Mouse (Mus musculus) adrenal gland, adult 2 months (tissue): Measurements from ENCODE around the gene H2afx. TPM values are rescaled to one million over a fixed set of nuclear protein-coding genes. Genes with fewer than 3 reads are reported as not detected.
"Not testable (repeated sequence)": the region's sequence is repeated elsewhere in the genome, so short reads cannot be mapped to it uniquely, and the experiment has no call there.

ENCODE experiments used
- DNase-seq: peaks from one replicate; pipeline ENCODE4 v3.0.0; 2021
- long read RNA-seq: library from polyadenylated mRNA; stranded (forward); transcript quantifications from one replicate; pipeline ENCODE4 v2.0.0, GENCODE M21; 2021
- polyA plus RNA-seq: library from polyadenylated mRNA; depleted of rRNA; stranded (reverse); fragments of >200 nt; gene quantifications from 2 replicates; pipeline ENCODE4 v1.2.3, GENCODE M21; 2012; rRNA removed
- total RNA-seq, 2 experiments: library from RNA; stranded (reverse); gene quantifications; 2 replicates each; pipeline ENCODE4 v1.2.3; 2021

Gene H2afx
- 10 to 100 TPM; 28.1 to 37.4 TPM for total RNA-seq
- polyA plus RNA-seq, result 124 and 134 TPM in 2 replicates
- long read RNA-seq, transcript H2afx-201 (1 exons, 1,384 nt), result major isoform, 44 of 44 reads
- long read RNA-seq, partial matches to known transcripts, result 0 of 44 reads
- long read RNA-seq, other reads (novel, unspliced or antisense), result 0 of 44 reads

DNA sequence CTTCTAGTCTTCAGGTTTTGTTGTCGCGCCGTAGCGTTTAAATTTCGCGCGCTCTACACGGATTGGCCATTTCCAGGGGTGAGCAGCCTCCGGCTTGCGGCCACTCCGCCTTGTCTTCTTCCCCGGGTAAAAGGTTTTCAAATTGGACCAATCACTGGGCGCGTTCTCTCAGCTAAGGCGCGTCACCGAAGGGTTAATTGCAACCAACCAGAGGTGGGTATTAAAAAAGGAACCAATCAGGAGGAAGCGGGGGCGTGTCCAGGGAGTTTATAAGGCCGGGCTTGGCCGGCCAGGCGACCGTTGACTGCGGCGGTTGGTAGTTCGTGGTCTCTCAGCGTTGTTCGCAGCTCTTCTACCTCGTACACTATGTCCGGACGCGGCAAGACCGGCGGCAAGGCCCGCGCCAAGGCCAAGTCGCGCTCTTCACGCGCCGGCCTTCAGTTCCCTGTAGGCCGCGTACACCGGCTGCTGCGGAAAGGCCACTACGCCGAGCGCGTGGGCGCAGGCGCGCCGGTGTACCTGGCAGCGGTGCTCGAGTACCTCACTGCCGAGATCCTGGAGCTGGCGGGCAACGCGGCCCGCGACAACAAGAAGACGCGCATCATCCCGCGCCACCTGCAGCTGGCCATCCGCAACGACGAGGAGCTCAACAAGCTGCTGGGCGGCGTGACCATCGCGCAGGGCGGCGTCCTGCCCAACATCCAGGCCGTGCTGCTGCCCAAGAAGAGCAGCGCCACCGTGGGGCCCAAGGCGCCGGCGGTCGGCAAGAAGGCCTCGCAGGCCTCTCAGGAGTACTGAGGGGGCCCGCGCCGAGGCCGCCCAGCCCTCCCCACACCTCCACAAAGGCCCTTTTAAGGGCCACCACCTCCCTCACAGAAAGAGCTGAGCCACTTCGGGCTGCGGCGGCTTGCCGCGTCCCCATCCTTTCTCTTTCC lies at the start of gene H2afx:
Gene H2afx, plus strand, starts transcription at position 299 of the 935 bp plus-strand sequence.
- DNase-seq, result peak; percentile 99

DNA sequence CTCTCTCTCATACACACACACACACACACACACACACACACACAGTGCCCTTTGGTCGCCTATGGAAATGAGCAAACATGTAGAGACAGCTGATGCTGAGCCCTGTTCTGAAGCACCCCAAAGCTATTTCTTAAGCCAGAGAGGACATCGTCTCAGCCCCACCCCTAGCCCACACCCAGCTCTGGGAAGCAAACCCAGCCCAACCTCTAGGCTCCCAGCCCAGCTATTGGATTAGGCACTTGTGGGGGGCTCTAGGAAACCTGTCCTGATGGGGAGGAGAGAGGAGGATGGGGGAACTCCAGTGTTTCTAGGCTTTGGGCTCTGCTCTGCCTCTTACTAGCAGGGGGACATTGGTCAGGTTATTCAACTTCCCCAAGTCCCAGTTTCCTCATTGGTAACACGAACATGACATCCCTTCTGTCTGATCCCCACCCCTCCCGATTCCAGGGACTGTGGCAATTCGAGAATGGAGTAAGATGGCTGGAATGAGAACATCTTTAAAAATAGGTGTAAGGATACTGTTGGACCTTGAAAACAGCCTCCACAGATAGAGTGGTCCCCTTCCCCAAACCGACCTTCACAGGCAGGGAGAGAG lies 48.1 kb upstream of the H2afx start:
- DNase-seq, result peak; percentile 33

DNA sequence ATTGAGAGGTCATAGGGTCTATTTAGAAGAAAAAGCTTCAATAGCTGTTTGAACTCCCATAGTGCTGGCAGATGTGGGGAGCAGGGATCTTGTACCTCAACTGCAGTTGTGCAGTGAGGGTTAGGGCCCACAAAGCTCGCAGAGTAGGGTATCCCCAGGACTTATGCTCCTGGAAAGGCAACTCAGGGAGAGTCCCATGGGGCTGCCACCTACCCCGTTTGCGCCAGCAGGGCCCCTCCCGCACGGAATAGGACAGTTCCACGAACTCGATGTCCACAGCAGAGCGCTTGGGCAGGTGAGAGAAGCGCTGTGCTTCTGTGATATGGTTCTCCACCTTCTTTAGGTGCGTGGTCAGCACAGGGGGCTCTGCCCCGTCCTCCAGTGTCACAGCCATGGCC lies 47.5 kb upstream of the H2afx start:
- DNase-seq, result peak; percentile 20

DNA sequence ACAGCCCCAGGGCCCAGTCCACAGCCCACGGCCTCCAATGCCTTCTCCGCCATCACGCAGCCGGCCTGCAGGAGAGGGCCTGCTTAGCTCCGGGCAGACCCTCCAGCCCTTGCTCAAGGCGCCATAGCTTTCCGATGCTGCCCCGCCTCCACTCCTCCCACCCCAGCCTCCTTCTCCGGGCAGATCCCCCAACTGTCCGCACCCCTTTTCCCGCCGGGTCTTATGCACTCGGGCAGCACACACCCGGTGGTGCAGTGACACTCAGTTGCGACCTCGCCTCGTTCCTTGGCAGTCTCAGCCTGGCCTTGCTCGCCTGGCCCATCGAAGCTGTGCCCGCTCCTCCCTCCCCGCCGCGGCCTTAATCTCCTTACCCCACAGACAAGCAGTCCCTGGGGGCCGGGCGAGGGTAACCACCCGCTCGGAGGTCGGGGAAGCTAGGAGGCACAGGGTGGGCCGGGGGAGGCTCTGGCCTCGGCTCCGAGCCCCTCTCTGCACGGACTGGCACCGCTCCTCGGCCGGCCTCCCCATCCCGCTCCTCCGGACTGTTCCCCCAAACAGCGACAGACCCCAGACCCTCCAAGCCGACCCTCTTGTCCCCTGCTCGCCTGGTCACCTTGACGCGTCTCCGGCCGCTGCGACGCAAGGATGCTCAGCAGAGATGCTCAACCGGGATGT lies 47.0 kb upstream of the H2afx start:
- peak; percentile 79 for DNase-seq

DNA sequence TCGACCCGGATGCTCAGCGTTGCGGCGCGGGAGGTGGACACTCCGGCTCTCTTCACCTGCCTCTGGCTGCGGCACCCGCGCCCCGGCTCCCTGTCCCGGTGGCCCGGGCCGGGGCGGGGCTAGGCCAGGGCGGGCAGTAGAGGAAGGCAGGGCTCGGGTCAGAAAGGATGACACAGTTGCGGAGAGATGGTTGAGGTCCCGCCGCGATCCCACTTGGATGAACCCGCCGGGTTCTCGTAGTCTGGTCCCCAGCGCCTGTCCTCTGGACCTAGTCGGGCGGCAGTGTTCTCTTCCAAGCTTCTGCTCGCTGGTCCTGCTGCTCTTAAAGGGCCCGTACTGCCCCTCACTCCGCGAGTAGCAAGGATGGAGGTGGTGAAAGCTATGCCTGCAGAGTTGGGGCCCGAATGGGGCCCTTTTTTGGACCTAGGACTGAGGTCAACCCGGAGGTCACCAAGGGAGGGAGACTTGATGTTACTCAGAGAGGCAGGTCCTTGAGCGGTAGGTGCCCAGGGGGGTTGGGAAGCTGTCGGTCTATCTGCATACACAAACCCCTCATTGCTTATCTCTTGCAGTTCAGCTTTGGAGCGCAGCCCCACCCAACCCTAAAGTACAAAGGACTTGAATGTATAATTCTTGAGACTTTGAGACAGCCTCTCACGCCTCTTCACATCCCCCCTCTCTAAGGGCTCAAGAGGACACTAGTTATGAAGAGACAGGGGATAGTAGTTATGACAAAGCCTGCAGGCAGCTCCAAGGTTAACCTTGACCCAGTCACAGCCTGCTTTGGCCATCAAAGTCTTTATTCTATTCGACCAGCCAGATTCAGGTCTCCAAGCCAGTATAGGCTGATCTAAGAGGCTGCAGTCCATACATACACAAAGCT lies 46.2 kb upstream of the H2afx start, which contains the start of gene Abcg4:
Gene Abcg4, minus strand, starts transcription at position 540 of the 883 bp plus-strand sequence.
- DNase-seq, result peak; percentile 78

DNA sequence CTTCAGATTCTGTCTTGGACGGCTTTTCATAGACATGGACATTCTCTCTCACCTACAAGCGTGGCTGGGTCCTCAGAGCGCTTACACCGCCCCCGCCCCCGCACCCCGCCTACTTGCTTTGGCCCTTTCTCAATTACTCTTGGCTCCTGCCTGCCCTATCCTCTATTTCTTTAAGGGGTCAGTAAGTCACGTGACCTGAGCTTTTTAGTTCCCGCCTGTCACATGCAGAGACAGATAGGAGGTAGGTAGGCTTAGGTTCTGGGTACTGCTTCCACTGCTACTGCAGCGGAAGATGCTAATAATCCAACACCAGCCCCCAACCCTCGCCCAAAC lies 45.6 kb upstream of the H2afx start:
- no peak for DNase-seq

DNA sequence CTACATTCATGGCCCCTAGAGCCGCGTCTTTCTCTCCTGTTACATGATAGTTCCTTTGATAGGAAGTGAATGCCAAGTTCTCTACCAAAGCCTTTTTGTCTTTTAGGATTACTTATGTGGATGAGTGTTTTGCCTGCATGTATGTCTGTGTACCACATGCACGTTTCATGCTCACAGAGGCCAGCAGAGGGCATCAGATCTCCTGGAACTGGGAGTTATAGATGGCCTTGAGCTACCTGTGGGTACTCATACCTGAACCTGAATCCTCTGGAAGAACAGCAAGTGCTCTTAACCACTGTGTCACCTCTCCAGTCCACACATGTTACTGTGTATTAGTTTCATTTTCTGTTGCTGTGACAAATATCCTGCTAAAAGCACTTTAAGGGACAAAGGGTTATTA lies 42.0 kb upstream of the H2afx start:
- DNase-seq, result peak; percentile 33

DNA sequence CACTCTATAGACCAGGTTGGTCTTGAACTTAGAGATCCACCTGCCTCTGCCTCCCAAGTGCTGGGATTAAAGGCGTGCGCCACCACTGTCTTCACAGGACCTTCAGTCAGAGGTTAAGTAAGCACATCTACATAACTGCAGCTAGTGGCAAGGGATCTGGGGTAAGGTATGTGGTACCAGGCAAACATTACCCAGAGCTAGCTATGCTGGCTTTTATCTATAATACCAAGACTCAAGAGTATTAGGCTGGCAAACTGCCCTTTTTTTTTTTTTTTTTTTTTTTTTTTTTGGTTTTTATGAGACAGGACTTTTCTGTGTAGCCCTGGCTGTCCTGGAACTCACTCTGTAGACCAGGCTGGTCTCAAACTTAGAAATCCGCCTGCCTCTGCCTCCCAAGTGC lies 34.5 kb upstream of the H2afx start:
- not testable (repeated sequence) for DNase-seq

DNA sequence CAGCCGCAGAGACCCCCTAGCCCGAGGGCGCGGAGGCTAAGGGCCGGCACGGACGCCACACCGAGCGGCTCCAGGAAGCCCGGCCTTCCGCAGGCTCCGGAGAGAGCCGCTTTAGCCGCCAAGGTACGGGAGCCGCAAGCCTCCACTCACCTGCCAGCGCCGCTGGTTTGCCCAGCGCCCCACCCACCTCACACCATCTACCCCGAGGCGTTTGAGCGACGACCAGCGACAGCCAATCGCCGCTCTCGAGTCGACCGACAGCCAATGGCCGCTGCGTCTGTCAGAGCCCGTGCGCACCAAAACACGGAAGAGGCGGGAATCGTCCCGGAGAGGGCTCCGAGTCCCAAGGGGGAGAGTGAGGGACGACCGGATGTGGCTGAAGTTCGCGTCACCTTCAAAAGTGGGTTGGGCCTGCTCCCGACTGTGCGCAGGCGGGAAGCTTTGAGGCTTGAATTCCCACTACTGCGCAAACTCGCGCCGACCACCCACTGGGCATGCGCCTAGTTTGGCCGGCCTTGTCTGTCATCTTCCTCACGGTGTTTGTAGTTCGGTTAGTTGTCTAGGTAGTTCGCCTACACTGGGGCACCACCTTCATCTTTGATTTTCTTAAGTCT lies 28.9 kb upstream of the H2afx start, which contains the start of gene Hinfp:
Gene Hinfp, minus strand, starts transcription at position 206 of the 614 bp plus-strand sequence.
- peak; percentile 99 for DNase-seq

DNA sequence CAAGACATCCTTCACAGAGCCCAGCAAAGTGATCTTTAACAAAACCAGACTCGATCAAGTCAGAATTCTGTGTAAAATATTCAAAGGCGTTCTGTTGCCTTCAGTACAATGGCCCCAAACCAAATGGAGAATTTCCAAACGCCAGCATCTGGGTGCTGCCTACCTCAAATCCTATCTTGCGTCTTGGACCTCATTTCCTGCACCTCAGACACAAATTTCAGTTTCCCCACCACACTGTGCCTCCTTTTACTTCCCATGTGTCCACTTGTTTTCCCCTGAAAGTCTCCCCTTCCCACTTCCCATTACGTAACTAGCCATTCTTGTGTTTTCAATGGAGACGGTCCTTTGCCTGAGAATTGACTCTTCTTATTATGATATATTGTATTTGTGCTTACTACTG lies 28.0 kb upstream of the H2afx start:
- DNase-seq, result no peak

DNA sequence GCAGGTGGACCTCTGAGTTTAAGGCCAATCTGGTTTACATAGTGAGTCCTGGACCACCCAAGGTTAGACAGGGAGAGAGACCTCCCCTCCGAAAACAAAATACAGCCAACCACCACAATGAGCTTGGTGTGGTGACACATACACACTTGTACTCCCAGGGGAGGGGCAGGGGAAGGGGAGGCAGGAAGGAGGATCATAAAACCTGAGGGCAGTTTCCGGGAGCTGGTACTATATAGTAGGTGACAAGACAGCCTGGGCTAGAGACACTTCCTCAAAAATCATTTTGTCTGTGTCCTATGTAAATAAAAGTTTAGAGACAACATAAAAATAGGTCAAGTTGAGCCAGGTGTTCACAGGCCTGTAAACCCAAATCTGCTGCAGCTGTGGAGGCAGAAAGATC lies 27.2 kb upstream of the H2afx start:
- DNase-seq, result no peak

DNA sequence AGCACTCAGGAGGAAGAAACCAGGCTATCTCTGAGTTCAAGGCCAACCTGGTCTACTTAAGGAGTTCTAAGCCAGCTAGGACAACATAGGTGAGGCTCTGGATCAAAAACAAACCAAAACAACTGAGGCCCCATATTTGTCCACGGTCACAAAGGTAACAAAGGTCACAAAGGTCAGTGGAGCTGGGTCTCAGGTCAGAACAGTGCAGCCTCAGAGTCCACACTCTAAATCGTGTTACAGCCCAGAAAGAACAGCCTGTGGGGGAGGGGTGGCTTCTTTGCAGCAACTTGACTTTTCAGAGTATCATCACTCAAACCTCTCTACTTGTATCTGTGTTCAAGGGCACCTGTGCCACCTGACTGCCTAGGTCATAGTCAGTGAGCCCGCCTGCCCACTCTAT lies 24.7 kb upstream of the H2afx start:
- DNase-seq, result no peak

DNA sequence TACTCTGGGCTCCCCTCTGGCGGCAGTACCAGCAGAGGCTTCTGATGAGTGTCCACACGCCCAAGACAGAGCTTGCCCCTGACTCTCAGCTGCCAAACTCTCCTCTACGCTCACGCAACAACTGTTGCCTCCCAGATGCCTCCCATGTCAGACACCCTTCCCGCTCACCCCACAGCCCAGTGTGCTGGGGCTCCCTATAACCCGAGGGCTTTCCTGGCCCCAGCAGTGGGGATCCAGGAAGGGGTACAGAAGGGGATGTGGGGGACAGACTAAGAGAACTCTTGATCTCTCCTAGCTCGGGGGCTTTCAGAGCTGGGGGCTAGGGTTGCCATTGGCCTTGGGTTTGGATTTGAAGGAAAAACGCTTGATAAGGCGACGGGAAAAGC lies 23.8 kb upstream of the H2afx start:
- DNase-seq, result no peak

DNA sequence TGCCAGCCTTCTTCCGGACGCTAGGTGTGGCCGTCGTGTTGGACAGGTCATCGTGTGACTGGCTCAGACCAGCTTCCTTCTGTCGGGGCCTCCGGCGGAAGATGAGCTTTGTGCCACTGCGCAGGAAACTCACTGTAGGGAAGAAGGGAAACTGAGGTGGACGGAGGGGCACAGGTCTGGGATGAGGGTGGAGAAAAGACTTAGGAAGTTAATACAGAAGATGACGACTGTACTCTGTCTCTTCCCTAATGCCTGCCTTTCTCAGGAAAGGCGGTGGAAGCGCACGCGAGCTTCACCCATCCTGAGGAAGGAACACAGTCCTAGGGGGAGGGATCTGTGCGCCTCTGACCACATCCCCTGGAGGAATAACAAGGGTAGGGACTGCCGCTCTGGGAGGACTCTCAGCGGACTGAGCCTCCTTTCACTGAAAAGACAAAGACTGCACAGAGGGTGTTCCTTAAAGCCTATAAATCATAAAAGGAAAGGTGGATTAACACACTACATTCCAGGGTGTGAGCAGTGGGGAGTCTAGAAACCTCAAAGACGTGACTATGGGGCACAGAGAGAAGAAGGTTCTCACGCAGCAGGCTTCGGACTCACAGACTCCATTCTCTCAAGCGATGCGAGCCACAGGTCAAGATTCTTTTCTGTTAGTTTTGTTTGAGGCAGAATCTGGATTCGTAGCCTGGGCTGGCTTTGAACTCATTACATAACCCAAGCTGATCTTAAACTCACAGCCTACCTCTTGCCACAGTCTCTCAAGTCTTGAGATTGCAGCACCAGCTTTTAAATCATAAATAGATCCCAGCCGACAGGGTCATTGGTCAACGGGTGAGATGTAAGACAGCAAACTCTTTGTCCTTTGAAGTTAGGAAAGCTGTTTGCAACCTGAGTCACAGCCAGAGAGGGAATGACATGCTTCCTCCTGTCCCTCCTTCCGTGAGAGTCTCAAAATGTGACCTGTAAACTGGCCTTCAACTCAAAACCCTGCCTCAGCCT lies 23.1 kb upstream of the H2afx start:
- DNase-seq, result peak; percentile 33

DNA sequence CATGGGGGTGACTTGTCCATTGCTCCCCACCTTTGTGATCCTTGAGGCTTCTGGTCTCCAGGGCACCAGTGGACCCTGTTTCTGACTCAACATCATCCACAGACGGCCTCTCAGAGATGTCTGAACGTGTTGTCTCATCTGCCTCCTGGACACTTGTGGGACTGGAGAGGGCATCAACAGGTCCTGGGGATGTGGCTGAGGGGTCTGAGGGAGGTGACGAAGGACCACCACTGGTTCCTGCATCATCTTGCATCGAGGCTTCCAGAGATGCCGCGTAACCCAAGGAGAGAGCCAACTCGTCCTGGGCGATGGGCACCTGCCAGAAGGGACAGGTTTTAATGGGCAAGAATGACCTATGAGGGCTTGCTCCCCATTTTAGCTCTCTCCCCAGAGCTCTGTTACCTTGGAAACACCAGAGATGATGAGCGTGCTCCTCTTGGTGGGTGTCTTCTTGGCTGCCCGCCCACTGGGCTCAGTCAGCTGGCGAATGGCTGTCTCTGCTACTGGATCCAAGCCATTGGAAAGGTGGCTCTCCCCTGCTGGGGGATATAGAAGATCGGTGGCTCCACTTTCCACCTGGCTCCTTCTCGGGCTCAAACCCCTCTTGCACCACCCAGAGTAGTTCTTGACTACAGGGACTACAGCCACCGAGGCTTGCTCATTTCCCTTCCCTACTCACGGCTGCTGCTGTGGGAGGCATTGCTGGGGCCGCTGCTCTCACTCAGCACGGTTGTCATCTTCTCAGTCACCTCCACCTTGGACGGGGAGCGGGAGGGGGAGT lies 20.8 kb upstream of the H2afx start:
- DNase-seq, result no peak

DNA sequence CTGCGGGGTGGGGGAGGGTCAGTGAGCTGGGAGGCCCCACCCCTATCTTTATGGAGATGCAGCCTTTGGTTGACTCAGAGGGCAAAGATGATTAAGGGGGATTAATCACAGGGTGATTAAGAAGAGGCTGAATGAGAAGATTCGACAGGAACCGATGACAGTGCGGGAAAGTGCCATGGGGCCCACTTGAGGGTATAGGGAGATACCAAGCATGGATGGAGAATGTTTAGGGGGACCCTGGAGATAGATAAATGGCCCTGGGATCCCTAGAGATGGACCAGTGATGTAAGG lies 20.3 kb upstream of the H2afx start:
- DNase-seq, result no peak

DNA sequence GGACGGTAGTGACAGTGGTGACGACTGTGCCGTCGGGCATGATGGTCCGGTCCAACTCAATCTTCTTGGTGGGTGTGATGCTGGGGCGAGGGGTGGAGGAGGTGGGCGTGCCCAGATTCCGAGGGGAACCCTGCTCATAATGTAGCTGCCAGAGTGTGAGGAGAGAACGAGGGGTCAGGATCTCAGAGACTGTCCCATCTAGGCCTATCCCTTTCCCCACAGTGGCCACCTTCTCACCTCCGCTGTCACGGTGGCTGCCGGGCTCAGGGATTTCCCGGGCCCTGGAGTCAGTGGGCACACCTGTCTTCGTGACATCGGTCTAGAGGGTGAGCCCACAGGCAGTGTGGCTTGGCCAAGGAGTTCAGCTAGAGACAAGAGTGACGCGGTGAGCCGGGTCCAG lies 19.6 kb upstream of the H2afx start:
- DNase-seq, result no peak

DNA sequence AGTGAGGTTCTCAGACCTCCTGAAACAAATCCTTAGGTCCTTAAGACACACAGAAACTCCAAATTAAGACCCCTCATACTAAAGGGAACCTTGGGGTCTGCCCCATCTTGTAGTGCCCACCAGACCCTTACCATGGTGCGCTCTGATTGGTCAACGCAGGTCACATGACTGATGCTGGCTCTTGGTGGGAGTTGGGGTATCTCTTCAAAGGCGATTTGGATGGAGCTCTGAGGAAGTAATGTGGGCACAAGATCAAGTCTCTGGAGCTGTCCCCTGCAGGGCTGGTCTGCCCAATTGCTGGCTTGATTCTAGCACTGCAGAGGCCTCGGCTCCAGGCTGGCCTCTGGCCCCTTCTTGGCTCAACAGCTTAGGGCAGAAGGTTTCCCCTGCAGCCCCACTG lies 17.0 kb upstream of the H2afx start:
- DNase-seq, result no peak
